Mouse (Mus musculus): ENCODE measurements around the gene Plekha3. TPM values are rescaled to one million over a fixed set of nuclear protein-coding genes. Genes with fewer than 3 reads are reported as not detected.

Gene Plekha3
- 36.0 and 37.7 TPM in 2 replicates for total RNA-seq (2021)
- long read RNA-seq, experiment 1, transcript Plekha3-201 (8 exons, 2,534 nt), result major isoform, 74 of 84 reads
- long read RNA-seq, experiment 1, partial matches to known transcripts, result 7 of 84 reads
- long read RNA-seq, experiment 1, other reads (novel, unspliced or antisense), result 3 of 84 reads
- long read RNA-seq, experiment 2, transcript Plekha3-201 (8 exons, 2,534 nt), result major isoform, 53 of 57 reads
- long read RNA-seq, experiment 2, partial matches to known transcripts, result 0 of 57 reads
- long read RNA-seq, experiment 2, other reads (novel, unspliced or antisense), result 4 of 57 reads

DNA sequence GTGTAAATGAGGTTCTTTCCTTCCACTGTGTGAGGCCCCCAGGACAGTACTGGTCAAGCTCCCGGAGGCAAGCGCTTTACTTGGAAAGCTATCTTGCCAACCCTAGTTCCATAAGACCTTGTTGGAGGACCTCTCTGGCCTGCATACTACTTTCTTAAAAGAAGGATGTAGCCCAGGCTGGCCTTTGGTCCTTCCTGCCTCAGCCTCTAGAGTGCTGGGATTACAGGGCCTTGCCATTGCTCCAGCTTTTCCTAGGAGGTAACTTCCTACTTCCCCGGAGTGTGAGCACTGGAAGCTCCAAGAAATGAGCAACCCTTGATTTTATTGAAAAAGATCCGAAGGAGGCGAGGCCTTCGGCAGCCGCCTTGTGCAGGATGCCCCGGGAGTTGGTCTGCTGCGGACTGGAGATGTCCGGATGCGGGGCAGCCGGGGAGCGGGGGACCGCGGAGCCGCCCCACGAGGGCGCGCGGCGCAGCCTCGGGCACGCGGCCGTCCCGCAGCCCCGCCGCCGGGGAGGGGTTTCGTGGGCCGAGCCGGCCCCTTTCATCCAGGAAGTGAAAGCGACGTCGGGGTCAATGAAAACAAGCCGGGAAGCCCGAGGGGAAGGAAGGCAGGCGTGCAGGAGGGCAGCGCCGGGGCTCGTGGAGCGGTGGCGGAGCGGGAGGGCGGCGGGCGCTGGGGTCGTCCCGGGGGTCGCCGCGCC lies at the start of gene Plekha3:
Gene Plekha3, plus strand, starts transcription at position 557 of the 703 bp plus-strand sequence.
- DNase-seq, result peak; percentile 93

DNA sequence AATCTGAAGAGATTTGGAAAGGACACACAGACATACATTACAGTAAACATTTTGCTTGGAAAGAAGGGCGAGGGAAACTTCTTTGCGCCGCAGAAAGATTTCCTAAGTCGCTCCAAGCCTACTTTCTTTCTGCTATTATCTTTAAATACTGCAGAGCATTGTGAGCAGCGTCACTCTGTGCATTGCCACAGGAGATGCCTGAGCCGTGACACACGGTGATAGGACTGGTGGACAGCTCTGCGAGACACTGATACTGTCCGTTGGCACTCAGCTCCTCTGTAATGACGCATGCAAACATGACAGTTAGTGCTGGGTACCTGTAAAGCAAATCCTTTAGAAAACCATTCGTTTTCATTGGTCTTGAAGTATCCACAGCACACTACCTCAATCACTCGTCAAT lies 44.8 kb upstream of the Plekha3 start:
- no peak for DNase-seq

DNA sequence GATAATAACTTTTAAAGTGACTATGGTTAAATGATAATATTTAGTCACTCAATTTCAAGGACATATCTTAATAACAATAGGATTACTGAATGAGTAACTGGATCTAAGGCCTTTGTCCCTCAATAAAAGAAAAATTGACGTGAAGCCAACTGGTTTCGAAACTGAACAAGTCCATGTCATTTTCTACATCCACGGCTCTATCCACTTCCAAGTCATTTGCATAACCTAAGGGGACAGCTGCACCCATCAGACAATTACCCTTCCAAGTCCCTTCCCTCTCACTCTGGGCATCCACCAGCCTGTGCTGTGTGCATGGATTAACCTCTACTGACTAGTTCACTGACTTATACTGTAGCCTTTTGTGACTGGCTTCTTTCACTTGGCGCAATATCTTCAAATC lies 43.5 kb upstream of the Plekha3 start:
- DNase-seq, result peak; percentile 23

DNA sequence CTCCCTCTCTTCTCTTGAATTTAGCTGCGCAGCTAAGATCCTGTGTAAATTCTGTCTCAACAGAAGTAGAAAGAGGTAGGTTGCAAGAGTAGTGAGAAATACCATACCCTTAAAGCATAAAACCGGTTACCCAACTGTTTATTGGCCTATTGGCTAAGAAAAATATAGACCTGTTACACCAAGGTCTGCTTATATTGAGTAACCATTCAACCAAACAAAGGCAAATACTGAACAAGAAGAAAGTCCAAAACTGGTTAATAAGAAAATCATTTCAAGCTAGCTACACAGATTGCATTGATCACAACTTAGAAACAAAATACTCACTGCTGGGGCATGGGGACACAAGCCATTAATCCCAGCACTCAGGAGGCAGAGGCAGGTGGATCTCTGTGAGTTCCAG lies 35.4 kb upstream of the Plekha3 start:
- DNase-seq, result no peak

DNA sequence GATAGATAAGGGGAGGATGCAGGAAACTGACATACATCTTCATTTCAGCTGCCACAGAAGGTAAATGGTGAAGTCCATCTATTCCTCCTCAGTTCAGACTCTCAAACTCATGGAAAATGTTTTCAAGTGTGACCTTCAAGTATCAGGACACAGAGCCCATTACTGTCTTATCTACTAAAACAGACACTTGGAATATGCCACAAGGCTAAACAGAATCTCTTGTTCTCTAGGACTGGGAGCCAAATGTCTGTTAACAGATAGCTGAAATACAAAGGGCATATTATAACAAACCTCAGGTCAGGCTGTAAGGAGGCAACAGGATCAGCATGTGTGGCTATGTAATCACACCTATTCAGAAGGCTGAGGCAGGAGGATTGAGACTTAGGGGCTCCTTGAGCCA lies 31.3 kb upstream of the Plekha3 start:
- no peak for DNase-seq

DNA sequence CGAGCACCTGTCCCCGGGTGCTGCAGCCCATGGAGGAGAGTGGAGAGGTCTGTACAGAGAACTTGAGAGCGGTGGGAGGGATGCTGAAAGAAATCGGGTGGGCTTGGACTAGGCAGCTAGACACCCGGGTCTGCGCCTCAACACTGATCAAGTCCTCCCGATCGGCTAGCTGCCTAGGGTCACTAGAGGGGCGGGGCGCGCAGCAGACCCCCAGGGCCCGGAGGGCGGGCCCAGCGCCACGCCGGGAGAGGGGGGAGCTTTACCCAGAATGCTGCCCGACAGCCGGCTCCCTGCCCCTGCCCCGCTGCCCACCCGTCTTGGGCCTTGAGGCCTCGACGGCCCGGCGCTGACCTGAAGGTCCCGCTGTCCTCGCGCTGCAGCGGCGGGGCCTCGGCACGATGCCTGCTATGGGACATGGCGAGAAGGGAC lies 27.6 kb upstream of the Plekha3 start:
- DNase-seq, result no peak

DNA sequence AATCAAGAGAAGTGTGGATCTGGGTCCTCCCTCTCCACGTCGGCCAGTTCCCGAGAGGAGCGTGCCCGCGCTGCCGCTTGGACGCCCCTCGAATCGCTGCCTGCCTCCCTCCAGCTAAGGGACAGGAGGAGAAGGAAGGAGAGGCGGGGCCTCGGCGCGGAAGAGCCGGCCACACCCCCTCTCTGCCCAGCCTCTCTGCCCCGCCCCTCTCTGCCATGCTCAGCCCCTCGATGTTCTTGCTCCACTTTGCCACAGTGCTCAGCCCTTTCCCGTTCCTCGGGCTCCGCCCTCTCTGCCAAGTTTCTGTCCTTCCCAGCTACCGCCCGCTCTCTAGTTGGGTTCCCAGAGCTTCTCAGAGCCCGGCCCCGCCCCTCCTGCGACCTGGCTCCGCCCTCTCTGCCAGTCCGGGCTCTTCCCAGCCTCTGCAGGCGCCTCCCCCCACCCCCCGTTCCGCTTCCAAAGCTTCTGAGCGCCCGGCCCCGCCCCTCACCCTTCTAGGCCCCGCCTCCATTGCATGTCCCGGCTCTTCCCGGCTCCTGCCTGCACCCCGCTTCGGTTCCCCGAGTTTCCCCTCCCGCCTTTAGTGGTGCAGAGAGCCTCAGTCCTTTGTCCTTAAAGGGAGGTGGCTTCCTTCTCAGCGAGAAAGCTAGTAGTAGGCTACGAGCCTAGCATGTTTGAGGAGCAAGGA lies 27.1 kb upstream of the Plekha3 start, which contains the start of the genes Prkra and Pjvk:
Gene Prkra, minus strand, starts transcription at position 133 of the 688 bp plus-strand sequence.
Gene Pjvk, plus strand, starts transcription at position 594 of the 688 bp plus-strand sequence.
- DNase-seq, result peak; percentile 99

DNA sequence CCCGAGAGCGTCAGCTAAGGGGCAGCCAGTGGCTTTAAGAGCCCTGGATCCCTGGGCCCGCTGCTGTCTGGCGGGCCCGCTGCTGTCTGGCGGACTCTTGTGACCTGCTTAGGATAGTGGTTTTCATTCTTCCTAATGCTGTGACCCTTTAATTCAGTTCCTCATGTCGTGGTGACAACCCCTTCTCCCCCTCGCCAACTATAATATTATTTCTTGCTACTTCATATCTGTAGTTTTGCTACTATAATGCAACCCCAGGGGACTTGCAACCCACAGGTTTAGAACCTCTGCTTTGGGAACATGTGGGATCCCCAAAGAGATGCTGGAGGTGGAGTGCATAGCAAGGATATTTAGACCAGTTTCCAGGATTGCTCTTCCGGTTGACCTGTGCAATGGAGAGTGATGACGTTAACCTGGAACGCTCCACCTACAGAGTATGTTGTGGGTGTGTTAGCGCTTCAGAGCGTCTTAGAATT lies 26.4 kb upstream of the Plekha3 start:
- DNase-seq, result no peak

DNA sequence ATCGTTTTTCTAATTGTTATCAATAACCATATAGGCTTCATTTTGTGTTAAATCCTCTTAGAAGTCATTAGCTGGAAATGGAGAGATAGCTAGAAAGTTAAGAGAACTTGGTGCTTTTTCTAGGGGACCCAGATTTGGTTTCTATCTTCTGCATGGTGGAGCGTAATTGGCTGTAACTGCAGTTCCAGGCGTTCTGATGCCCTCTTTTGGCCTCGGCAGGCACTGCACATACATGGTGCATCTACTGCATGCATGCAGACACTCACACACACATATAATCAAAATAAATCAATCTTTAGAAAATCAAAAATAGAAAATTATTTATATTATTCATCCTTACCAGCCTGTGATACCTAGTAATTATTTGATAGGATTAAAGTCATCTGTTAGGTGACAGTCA lies 22.0 kb upstream of the Plekha3 start:
- DNase-seq, result no peak

DNA sequence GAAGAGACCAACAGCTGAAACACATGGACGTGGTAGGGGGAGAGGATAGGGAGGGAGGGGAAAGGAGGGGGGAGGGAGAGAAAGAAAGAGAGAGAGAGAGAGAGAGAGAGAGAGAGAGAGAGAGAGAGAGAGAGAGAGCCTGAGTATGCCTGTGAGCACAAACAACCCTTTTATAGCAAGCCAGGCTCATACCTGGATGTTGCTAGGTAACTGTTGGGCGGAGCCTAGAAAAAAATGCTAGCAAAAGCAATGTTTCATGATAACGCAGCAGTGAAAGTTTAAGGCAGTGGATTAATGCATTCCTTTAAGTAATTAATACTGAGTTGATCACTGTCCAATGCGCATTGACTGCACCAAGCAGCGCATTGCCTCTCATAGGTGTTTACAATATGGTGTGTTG lies 20.4 kb upstream of the Plekha3 start:
- DNase-seq, result no peak

DNA sequence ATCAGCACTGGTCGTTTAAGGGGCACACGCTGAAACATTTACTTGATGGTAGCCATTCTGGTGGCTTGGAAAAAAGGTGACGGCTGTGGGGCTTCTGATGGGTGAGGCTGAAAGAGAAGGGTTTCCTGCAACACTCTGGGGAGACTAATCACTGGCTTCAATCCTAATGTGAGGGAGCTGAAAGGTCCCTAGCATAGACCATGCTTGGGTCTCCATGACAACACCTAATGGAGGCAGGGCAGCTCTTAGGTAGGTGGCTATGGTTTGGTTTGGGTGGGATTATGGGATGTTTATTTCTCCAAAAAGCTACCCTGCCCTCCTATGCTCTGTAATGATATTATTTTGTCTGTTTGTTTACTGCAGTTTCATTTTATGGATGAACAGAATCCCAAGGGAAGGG lies 19.6 kb upstream of the Plekha3 start:
- no peak for DNase-seq

DNA sequence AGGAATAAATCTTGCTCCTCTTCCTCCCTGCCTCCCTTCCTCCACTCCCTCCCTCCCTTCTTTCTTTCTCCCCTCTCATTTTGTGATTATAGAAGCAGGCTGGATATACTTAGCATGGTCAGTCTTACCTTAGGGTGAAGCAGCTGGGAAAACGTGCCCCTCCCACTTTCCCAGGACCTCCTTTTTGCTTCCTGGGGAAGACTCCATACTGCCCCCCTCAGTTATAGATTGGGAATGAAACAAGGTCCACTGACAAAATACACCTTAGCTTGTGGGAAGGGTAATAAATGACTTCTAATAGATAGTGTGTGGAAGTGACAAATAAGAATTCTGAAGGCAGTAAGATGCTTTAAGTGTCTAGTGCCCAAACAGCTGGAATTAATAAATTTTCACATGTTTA lies 19.1 kb upstream of the Plekha3 start:
- DNase-seq, result peak; percentile 33

DNA sequence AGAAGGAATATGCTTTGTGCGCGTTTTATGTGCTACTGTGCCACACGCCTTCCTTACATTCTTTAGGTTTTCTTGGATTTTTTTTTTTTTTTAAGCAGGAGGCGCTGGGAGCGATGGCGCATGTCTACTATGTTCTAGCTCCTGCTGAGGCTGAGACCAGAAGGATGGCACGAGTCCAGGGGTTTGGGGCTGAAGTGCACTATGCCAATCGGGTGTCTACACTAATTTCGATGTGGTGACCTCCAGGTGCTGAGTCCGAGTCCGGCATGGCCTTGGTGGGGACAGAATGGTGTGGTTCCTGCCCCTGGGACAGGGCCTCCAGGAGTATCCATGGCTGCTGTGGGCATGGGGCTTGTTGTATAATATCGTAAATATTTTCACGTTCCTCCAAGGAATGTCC lies 16.5 kb upstream of the Plekha3 start:
- DNase-seq, result no peak

DNA sequence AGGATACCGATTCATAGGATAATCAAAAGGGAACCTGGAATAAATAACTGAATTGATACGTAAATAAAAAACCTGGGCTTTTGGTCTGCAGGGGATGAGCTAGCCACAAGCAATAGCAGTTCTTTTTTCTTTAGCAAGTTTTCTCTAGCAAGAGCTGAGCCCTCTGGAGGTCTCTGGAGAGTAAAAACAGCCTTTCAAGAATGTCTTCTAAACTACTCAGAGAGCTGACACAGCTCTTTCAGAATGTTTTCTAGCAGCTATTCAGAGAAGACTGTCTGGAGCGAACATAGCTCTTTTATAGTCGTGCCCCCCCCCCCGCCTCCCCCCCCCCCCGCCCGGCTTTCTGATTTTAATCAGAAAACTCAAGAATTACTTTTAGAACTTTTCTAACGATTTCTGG lies 15.7 kb upstream of the Plekha3 start:
- no peak for DNase-seq

DNA sequence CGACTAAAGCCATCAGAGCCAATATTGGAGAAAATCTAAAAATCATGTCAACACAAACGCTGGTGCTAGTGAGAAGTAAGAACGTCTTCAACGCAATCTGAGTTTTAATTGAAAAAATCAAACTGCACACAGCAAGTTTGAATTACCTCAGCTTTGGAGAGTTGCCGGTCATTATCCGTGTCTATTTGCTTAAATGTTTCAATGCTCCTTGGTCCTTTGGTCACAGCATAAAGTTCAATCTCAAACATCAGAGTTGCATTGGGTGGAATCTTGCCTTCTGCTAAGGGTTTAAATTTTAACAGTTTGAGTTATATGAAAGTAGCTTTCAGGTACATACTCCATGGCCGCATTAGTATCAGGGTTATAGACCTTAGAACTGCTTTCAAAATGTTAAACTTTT lies 9.6 kb upstream of the Plekha3 start:
- no peak for DNase-seq

DNA sequence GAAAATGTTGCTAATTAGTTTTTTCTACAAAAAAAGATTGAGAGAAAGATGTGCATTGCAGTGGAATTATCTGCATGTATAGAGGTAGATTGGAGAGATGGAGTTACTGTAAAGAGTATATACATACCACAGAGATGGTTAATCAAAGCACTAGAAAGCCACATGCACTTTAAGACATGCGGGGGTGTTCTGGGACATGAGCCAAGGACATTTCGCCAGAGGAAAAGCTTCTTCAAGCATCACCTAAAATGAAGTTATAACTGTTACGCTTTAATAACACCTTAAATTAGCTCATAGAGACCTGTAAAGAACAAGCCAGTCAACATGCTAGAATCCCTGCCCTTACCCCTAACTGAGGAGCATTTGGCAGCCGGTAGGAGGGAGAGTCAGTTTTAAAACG lies 7.9 kb upstream of the Plekha3 start:
- no peak for DNase-seq

DNA sequence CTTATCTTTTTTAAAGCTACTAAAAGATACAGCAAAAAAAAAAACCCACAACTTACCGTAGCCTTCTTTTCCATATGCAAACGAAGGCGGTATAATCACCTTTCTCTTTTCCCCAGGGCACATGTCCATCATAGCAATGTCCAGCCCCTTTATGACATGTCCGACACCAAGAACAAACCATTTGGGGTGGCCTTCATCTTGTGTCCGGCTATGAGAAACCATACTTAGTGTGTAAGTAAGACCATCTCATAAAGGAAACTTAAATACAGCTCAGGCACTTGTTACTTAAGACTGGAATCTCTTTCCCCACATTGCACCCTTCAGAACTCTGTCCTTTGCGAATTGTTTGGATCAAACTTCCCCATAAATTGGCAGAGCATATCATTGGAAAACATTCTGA lies 3.4 kb upstream of the Plekha3 start:
- no peak for DNase-seq

DNA sequence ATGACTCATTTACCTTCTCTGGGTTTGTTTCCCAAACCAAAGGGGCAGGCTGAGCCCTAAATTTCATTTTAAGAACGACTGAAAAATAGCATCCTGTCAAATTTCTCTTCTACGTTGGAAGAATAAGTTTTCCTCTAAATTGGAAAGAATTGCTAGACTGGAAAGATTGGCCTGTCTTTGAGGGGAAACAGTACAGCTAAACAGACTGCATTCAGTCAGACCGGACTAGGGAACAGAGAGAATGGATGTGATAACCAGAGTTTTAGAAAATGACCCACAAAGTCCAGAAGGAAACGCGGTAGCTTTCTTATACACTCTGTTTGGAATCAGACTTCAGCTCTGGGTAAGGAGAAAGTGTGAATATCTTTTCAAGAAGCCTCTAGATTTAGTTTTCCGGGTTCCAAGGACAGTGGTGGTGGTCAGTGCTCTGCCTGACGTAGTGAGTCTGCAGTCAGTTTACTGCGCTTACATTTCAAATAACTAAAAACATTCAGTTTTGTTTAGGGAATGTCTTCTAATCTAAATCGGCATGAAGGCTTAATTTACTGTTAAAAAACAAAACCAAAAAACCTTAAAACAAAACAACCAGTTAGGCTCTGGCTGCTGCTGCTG lies 2.8 kb upstream of the Plekha3 start:
- no peak for DNase-seq

DNA sequence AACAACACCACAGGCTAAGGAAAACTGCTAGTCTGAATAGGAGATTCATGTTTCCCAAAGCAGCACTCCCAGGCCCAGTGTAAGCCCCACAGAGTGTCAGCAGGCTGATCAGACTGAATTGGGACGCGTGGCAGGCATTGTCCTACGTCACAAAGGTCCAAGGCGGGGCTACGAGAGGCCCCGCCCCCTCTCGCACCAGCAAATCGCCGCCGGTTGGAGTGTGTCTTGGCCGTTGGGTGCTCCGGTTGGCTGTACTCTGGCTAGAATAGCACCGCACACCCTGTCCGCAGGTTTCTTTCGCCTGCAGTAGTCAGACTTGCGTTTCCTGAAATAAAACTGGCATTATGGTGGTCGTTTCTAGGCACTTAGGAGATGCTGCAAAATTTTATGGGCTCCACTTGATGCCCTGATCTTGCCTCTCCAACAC lies 2.1 kb upstream of the Plekha3 start, which contains the start of gene Fkbp7:
Gene Fkbp7, minus strand, starts transcription at position 151 of the 427 bp plus-strand sequence.
- peak; percentile 94 for DNase-seq

DNA sequence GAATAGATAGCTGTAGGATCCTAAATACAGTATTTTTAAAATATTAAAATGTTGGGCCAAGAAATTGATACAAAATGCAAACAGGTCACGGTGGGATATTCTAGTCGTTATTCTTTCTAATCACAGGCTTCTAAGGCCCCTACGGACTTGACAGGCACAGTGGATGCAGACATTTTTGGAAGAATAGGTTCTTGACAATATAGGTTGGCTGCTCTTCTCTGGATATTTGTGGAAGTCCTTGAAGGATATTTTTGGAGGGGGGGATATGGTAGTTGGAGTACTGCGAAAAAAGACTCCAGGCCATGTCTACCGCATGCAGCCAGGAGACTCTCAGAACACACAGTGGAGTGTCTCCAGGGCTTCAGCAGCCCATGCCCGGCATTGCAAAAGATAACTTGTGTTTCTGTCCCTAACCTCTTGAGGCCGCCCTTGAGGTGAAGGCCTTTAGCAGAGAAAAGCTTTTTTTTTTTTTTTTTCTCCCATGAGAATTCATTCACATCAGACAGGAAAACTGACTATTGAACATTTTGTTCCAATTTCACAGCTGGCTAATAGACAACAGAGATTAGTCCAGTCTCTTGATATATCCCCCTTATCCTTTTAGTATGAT lies 1.5 kb upstream of the Plekha3 start:
- peak; percentile 78 for DNase-seq

DNA sequence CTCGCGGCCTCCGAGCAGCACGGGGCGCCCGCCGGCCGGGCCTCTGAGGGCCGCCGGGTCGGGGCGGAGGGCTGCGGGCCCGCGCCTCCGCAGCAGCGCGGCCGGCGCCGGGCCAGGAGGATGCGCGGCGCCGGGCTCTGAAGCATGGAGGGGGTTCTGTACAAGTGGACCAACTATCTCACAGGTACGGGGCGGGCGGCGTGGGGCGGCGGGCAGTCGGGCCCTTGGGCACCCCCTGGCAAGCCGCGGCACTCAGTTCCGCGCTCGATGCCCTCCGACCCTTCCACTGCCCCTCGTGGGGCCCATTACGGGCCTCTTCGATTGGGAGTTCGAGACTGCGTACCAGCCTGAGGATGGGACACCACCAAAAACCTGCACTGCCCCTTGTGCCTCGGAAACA lies 370 bp downstream of the Plekha3 start:
- DNase-seq, result no peak

DNA sequence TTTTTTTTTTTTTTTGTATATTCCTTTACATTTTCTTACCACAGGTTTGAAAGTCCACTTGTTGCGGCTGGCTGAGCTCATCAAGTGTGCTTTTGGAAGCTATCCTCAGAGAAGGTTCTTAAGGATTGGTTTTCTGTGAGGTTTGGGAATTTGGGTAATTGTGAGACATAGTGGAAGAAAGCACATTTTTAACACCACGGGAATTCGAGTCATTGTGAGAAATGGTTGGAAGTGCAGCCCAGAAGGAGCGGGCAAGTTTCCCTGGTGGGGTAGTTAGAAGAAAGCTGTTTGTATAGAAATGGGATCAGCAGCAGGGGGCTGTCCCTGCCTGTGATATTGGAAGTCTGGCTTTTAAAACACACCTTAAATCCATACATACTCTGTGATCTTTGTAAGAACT lies 868 bp downstream of the Plekha3 start:
- DNase-seq, result no peak

Data from adrenal gland, postnatal 14 days (tissue).